17 mouse cellular contexts compared by ENCODE assay signal in the genomic region with DNA sequence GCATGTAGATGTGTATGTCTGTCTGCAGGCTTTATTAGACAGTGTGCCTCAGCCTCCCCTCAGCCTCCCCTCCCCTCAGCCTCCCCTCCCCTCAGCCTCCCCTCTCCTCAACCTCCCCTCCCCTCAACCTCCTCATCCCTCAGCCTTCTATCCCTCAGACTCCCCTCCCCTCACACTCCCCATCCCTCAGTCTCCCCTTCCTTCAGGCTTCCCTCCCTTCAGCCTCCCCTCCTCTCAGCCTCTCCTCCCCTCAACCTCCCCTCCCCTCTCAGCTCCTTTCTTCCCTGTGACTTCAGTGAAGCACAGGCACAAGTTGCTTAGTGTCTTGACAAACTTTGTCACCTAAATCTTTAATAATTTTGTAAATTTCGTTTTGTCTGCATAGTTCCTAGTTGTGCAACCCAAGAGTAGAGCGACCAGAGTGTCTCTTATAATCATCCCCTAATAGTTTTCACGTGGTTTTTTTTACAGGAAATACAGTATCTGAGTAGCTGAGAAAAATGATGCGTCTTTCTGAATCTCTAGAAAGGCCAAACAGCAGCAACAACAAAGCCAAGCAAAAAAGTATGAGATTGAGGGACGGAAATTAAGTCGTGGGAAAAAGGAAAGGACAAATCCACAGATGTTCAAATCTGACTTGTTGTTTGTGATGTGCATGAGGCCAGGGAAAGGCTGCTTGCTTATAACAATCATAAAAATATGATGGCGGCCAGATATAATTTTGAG. TPM values are rescaled to one million over a fixed set of nuclear protein-coding genes. Genes with fewer than 3 reads are reported as not detected.
DNase-seq lines count a peak whose midpoint lies in the region; ATAC-seq lines count a peak whose summit lies in the region.
"Had no signal": no experiment of that assay in that cellular context is flagged by ENCODE, and none has a peak within 500 bp of the region (broad histone marks: within the 10 kb centered on the region; RNA-seq: fewer than 3 reads in every experiment).

No protein-coding gene starts in this region.

- peak overlapping the region; percentile 17; the same call in 1 of the 2 replicates for H3K27ac ChIP-seq in heart, embryonic 15.5 days
- H3K27ac ChIP-seq in heart, embryonic 11.5 days (ENCODE audit: low read depth, low read length): no peak overlapping the region
- H3K27ac ChIP-seq in midbrain, embryonic 11.5 days (ENCODE audit: low read depth, low read length): no peak overlapping the region
- H3K27ac ChIP-seq in midbrain, embryonic 15.5 days: no peak overlapping the region
- peak overlapping the region; percentile 59 for H3K27ac ChIP-seq in intestine, embryonic 16.5 days (ENCODE audit: low read length)
- peak overlapping the region; percentile 62 for H3K27ac ChIP-seq in stomach, embryonic 16.5 days (ENCODE audit: low read length)
- H3K27ac ChIP-seq in hindbrain, embryonic 14.5 days: no peak overlapping the region
- H3K27ac ChIP-seq: kidney, postnatal 0 days; macrophage; midbrain, embryonic 12.5 days had no signal

- no peaks in the 10 kb centered on the region for H3K27me3 ChIP-seq in heart, embryonic 15.5 days
- no peaks in the 10 kb centered on the region for H3K27me3 ChIP-seq in heart, embryonic 11.5 days (ENCODE audit: control insufficient read depth, insufficient read depth, low read length)
- no peaks in the 10 kb centered on the region for H3K27me3 ChIP-seq in midbrain, embryonic 11.5 days (ENCODE audit: control insufficient read depth, insufficient read depth, low read length)
- no peaks in the 10 kb centered on the region for H3K27me3 ChIP-seq in midbrain, embryonic 15.5 days (replicated peaks)
- H3K27me3 ChIP-seq in intestine, embryonic 16.5 days (replicated peaks; ENCODE audit: control insufficient read depth, insufficient read depth, low read length): no peaks in the 10 kb centered on the region
- no peaks in the 10 kb centered on the region for H3K27me3 ChIP-seq in stomach, embryonic 16.5 days (ENCODE audit: control insufficient read depth, insufficient read depth, low read length)
- H3K27me3 ChIP-seq in hindbrain, embryonic 14.5 days (ENCODE audit: control insufficient read depth, insufficient read depth, low read length): no peaks in the 10 kb centered on the region
- H3K27me3 ChIP-seq: midbrain, embryonic 12.5 days; Patski had no signal

- no peak overlapping the region for H3K9ac ChIP-seq in heart, embryonic 15.5 days
- H3K9ac ChIP-seq in heart, embryonic 11.5 days (ENCODE audit: low read depth, low read length): no peak overlapping the region
- H3K9ac ChIP-seq in midbrain, embryonic 11.5 days (ENCODE audit: low read length): no peak overlapping the region
- H3K9ac ChIP-seq in midbrain, embryonic 15.5 days: no peak overlapping the region
- H3K9ac ChIP-seq in intestine, embryonic 16.5 days (ENCODE audit: low read depth, low read length): no peak overlapping the region
- no peak overlapping the region for H3K9ac ChIP-seq in stomach, embryonic 16.5 days (ENCODE audit: low read length)
- H3K9ac ChIP-seq in hindbrain, embryonic 14.5 days: no peak overlapping the region
- H3K9ac ChIP-seq: liver, postnatal 0 days; midbrain, embryonic 12.5 days had no signal

- 44% methylated on average over 7 of the region's 7 CpGs for WGBS in heart, embryonic 15.5 days
- WGBS in heart, embryonic 11.5 days (ENCODE audit: insufficient replicate concordance): 53% methylated on average over 7 of the region's 7 CpGs
- WGBS in midbrain, embryonic 11.5 days: 70% methylated on average over 7 of the region's 7 CpGs
- 65% methylated on average over 7 of the region's 7 CpGs for WGBS in midbrain, embryonic 15.5 days
- WGBS in intestine, embryonic 16.5 days: 55% methylated on average over 7 of the region's 7 CpGs
- 49% methylated on average over 7 of the region's 7 CpGs for WGBS in stomach, embryonic 16.5 days
- 72% methylated on average over 7 of the region's 7 CpGs for WGBS in hindbrain, embryonic 14.5 days

- peaks cover 18% of the 10 kb centered on the region for H3K4me1 ChIP-seq in heart, embryonic 15.5 days (replicated peaks)
- peaks cover 15% of the 10 kb centered on the region for H3K4me1 ChIP-seq in heart, embryonic 11.5 days (ENCODE audit: control insufficient read depth, insufficient read depth, low read length)
- no peaks in the 10 kb centered on the region for H3K4me1 ChIP-seq in midbrain, embryonic 11.5 days (ENCODE audit: control insufficient read depth, insufficient read depth, low read length)
- no peaks in the 10 kb centered on the region for H3K4me1 ChIP-seq in midbrain, embryonic 15.5 days
- H3K4me1 ChIP-seq in intestine, embryonic 16.5 days (ENCODE audit: control insufficient read depth, insufficient read depth, low read length): no peaks in the 10 kb centered on the region; the same call in 1 of the 2 replicates
- peaks cover 12% of the 10 kb centered on the region for H3K4me1 ChIP-seq in stomach, embryonic 16.5 days (ENCODE audit: control insufficient read depth, insufficient read depth, low read length)
- no peaks in the 10 kb centered on the region for H3K4me1 ChIP-seq in hindbrain, embryonic 14.5 days (replicated peaks; ENCODE audit: control insufficient read depth, insufficient read depth, low read length)
- H3K4me1 ChIP-seq: midbrain, embryonic 12.5 days had no signal

- DNase-seq in midbrain, embryonic 11.5 days (ENCODE audit: low spot score, missing footprints): peak; percentile 79
- no peak for DNase-seq in ovary, postnatal 14 days (ENCODE audit: low spot score)
- no peak for DNase-seq in hindbrain, embryonic 14.5 days (ENCODE audit: low spot score)
- DNase-seq: adrenal gland, postnatal 14 days; cerebellum, adult 2 months; liver, postnatal 0 days had no signal

- no peak for ATAC-seq in heart, embryonic 15.5 days (replicated peaks; ENCODE audit: insufficient number of reproducible peaks, insufficient read depth, low FRiP score, low read depth)
- ATAC-seq in heart, embryonic 11.5 days (replicated peaks; ENCODE audit: insufficient number of reproducible peaks, low FRiP score, low TSS enrichment): no peak
- ATAC-seq in midbrain, embryonic 11.5 days (ENCODE audit: low FRiP score): no peak
- ATAC-seq in midbrain, embryonic 15.5 days (replicated peaks): no peak
- ATAC-seq in intestine, embryonic 16.5 days: no peak
- ATAC-seq in stomach, embryonic 16.5 days (ENCODE audit: insufficient read depth, low FRiP score): no peak
- ATAC-seq in hindbrain, embryonic 14.5 days (ENCODE audit: low FRiP score): no peak
- ATAC-seq: activated CD4-positive, CD25-positive, alpha-beta regulatory T cell, adult 4 months; forebrain, embryonic 14.5 days; liver, postnatal 0 days; Patski had no signal

- H3K36me3 ChIP-seq in heart, embryonic 15.5 days: peaks cover 8% of the 10 kb centered on the region; the same call in 1 of the 2 replicates
- H3K36me3 ChIP-seq in heart, embryonic 11.5 days (ENCODE audit: control insufficient read depth, insufficient read depth, low read length): peaks cover 4% of the 10 kb centered on the region; the same call in 1 of the 2 replicates
- H3K36me3 ChIP-seq in midbrain, embryonic 11.5 days (ENCODE audit: control insufficient read depth, insufficient read depth, low read length): no peaks in the 10 kb centered on the region
- H3K36me3 ChIP-seq in midbrain, embryonic 15.5 days (replicated peaks): no peaks in the 10 kb centered on the region
- H3K36me3 ChIP-seq in intestine, embryonic 16.5 days (ENCODE audit: control insufficient read depth, insufficient read depth, low read length): no peaks in the 10 kb centered on the region
- no peaks in the 10 kb centered on the region for H3K36me3 ChIP-seq in stomach, embryonic 16.5 days (ENCODE audit: control insufficient read depth, insufficient read depth, low read length)
- H3K36me3 ChIP-seq in hindbrain, embryonic 14.5 days (replicated peaks; ENCODE audit: control insufficient read depth, insufficient read depth): no peaks in the 10 kb centered on the region
- H3K36me3 ChIP-seq: midbrain, embryonic 12.5 days had no signal

- no peaks in the 10 kb centered on the region for H3K9me3 ChIP-seq in heart, embryonic 15.5 days (replicated peaks)
- no peaks in the 10 kb centered on the region for H3K9me3 ChIP-seq in heart, embryonic 11.5 days (replicated peaks; ENCODE audit: control insufficient read depth, low read length)
- no peaks in the 10 kb centered on the region for H3K9me3 ChIP-seq in midbrain, embryonic 11.5 days (ENCODE audit: control insufficient read depth, low read length)
- no peaks in the 10 kb centered on the region for H3K9me3 ChIP-seq in midbrain, embryonic 15.5 days
- H3K9me3 ChIP-seq in intestine, embryonic 16.5 days (ENCODE audit: control insufficient read depth, low read length): no peaks in the 10 kb centered on the region
- no peaks in the 10 kb centered on the region for H3K9me3 ChIP-seq in stomach, embryonic 16.5 days (replicated peaks; ENCODE audit: control insufficient read depth, low read length)
- no peaks in the 10 kb centered on the region for H3K9me3 ChIP-seq in hindbrain, embryonic 14.5 days (ENCODE audit: control insufficient read depth, low read length)
- H3K9me3 ChIP-seq: midbrain, embryonic 12.5 days had no signal

- H3K4me2 ChIP-seq in heart, embryonic 15.5 days: no peak overlapping the region
- H3K4me2 ChIP-seq in heart, embryonic 11.5 days: no peak overlapping the region
- H3K4me2 ChIP-seq in midbrain, embryonic 11.5 days: no peak overlapping the region
- H3K4me2 ChIP-seq in midbrain, embryonic 15.5 days: no peak overlapping the region
- H3K4me2 ChIP-seq in intestine, embryonic 16.5 days (ENCODE audit: low read depth, low read length): no peak overlapping the region
- no peak overlapping the region for H3K4me2 ChIP-seq in stomach, embryonic 16.5 days (ENCODE audit: low read depth, low read length)
- H3K4me2 ChIP-seq in hindbrain, embryonic 14.5 days (replicated peaks): no peak overlapping the region
- H3K4me2 ChIP-seq: midbrain, embryonic 12.5 days had no signal

- no peak overlapping the region for H3K4me3 ChIP-seq in heart, embryonic 15.5 days
- H3K4me3 ChIP-seq in heart, embryonic 11.5 days (ENCODE audit: low read depth, low read length): no peak overlapping the region
- no peak overlapping the region for H3K4me3 ChIP-seq in midbrain, embryonic 11.5 days (ENCODE audit: low read depth, low read length)
- no peak overlapping the region for H3K4me3 ChIP-seq in midbrain, embryonic 15.5 days
- no peak overlapping the region for H3K4me3 ChIP-seq in intestine, embryonic 16.5 days (ENCODE audit: low read length)
- H3K4me3 ChIP-seq in stomach, embryonic 16.5 days (replicated peaks; ENCODE audit: low read length): no peak overlapping the region
- H3K4me3 ChIP-seq in hindbrain, embryonic 14.5 days (replicated peaks; ENCODE audit: low read length): no peak overlapping the region
- H3K4me3 ChIP-seq: midbrain, embryonic 12.5 days had no signal

RNA-seq across cellular contexts. Expression of a gene that starts 7.1 kb away (rescaled TPM):
- polyA plus RNA-seq in heart, embryonic 15.5 days (2015; fragmentation: Nextera tagmentation; extraction: Ambion mirVana): 111 and 117 TPM in 2 replicates
- polyA plus RNA-seq in heart, embryonic 11.5 days (2014; fragmentation: Nextera tagmentation; extraction: Ambion mirVana): 91.8 and 120 TPM in 2 replicates
- polyA plus RNA-seq in midbrain, embryonic 11.5 days (2014; fragmentation: Nextera tagmentation; extraction: Ambion mirVana): 14.8 and 17.1 TPM in 2 replicates
- 19.2 and 20.4 TPM in 2 replicates for polyA plus RNA-seq in midbrain, embryonic 15.5 days (2015; fragmentation: Nextera tagmentation; extraction: Ambion mirVana)
- polyA plus RNA-seq in intestine, embryonic 16.5 days (2015; fragmentation: Nextera tagmentation; extraction: Ambion mirVana): 46.6 and 49.0 TPM in 2 replicates
- 72.4 and 75.1 TPM in 2 replicates for polyA plus RNA-seq in stomach, embryonic 16.5 days (2015; fragmentation: Nextera tagmentation; extraction: Ambion mirVana)
- polyA plus RNA-seq in hindbrain, embryonic 14.5 days (2014; fragmentation: Nextera tagmentation; extraction: Ambion mirVana): 20.6 and 21.6 TPM in 2 replicates
- polyA plus RNA-seq: macrophage had no signal

Comparison
In these comparisons a context has a peak if more than half of its experiments do, and no peak if none do; other contexts are left out.
1. H3K27ac ChIP-seq: peak in heart, embryonic 15.5 days (single experiment), intestine, embryonic 16.5 days (single experiment) and stomach, embryonic 16.5 days (single experiment); none in heart, embryonic 11.5 days (single experiment), midbrain, embryonic 11.5 days (single experiment), midbrain, embryonic 15.5 days (single experiment) and hindbrain, embryonic 14.5 days (single experiment).